Mouse (Mus musculus) naive thymus-derived CD4-positive, alpha-beta T cell, adult 5 months (primary cell): ENCODE measurements around the gene 1500015O10Rik. TPM values are rescaled to one million over a fixed set of nuclear protein-coding genes. Genes with fewer than 3 reads are reported as not detected.

ENCODE experiments used
- polyA plus RNA-seq: library from polyadenylated mRNA; unstranded; fragments of 100-300 nt; shearing (Covaris generic); gene quantifications from one replicate; pipeline ENCODE4 v1.2.1, GENCODE M21; 2017

The 1500015O10Rik gene
- polyA plus RNA-seq: not detected

GRCm38 (mm10) chr1:43730491-43730924, at the start of gene 1500015O10Rik:
1500015O10Rik (plus strand) TSS chr1:43730602.

Other genes starting within 250 kb of the 1500015O10Rik start
- 9.5 TPM for gene Uxs1, start 97.2 kb downstream of the 1500015O10Rik start, polyA plus RNA-seq
- gene Tpp2, start 203.0 kb downstream of the 1500015O10Rik start, polyA plus RNA-seq: 224 TPM